Mouse (Mus musculus) hindbrain, embryonic 11.5 days (tissue): ENCODE measurements around the gene Fahd1. TPM values are rescaled to one million over a fixed set of nuclear protein-coding genes. Genes with fewer than 3 reads are reported as not detected.

ENCODE experiments used
- ATAC-seq: fragments of 200-750 bp; cut with Nextera tagmentation; 2 replicates; pipeline ENCODE4 v1.8.0; 2017; ENCODE audit warnings: mild to moderate bottlenecking, moderate TSS enrichment, moderate library complexity; ENCODE audit not compliant: low FRiP score
- DNase-seq: peaks from one replicate; pipeline ENCODE4 v3.0.0-alpha.2; 2015; ENCODE audit warnings: low spot score
- H3K27ac ChIP-seq: fragments of 300-500 bp; sonication (generic); 2 replicates; pipeline ENCODE4 v1.5.1; 2014; ENCODE audit warnings: mild to moderate bottlenecking, low read depth, low read length
- H3K27me3 ChIP-seq: fragments of 300-500 bp; sonication (generic); 2 replicates; pipeline ENCODE4 v1.6.1; 2014; ENCODE audit warnings: mild to moderate bottlenecking, low read length, moderate library complexity, mixed read lengths; ENCODE audit not compliant: control insufficient read depth, insufficient read depth
- H3K36me3 ChIP-seq: fragments of 300-500 bp; sonication (generic); 2 replicates; pipeline ENCODE4 v1.6.1; 2014; ENCODE audit warnings: mild to moderate bottlenecking, low read length, moderate library complexity, mixed read lengths; ENCODE audit not compliant: control insufficient read depth, insufficient read depth
- H3K4me1 ChIP-seq: fragments of 300-500 bp; sonication (generic); replicated peaks from 2 replicates; pipeline ENCODE4 v1.6.1; 2014; ENCODE audit warnings: low read length, mixed read lengths; ENCODE audit not compliant: control insufficient read depth, insufficient read depth
- H3K4me2 ChIP-seq: fragments of 300-500 bp; sonication (generic); replicated peaks from 2 replicates; pipeline ENCODE4 v1.6.1; 2014; ENCODE audit warnings: mild to moderate bottlenecking, low read depth, low read length
- H3K4me3 ChIP-seq: fragments of 300-500 bp; sonication (generic); 2 replicates; pipeline ENCODE4 v1.5.1; 2014; ENCODE audit warnings: low read depth, low read length
- H3K9ac ChIP-seq: fragments of 300-500 bp; sonication (generic); 2 replicates; pipeline ENCODE4 v1.6.1; 2014; ENCODE audit warnings: low read depth, low read length
- H3K9me3 ChIP-seq: fragments of 300-500 bp; sonication (generic); 2 replicates; pipeline ENCODE4 v1.6.1; 2016; ENCODE audit warnings: low read length; ENCODE audit not compliant: control insufficient read depth
- WGBS: fragments of 180-500 bp; shearing (Covaris S2); extraction: QIAGEN DNeasy Blood & Tissue Kit; methylation state at CpG from one replicate; pipeline ENCODE4 v1.1.7; 2014; 5-methylcytosine and 5-hydroxymethylcytosine counted together
- polyA plus RNA-seq: library from polyadenylated mRNA; unstranded; fragments of >200 nt; fragmentation: Nextera tagmentation; extraction: Ambion mirVana; gene quantifications from 2 replicates; pipeline ENCODE4 v1.2.1, GENCODE M21; 2014

Fahd1 gene
- polyA plus RNA-seq, 1 experiment from 2014 or later: 23.5 TPM

DNA sequence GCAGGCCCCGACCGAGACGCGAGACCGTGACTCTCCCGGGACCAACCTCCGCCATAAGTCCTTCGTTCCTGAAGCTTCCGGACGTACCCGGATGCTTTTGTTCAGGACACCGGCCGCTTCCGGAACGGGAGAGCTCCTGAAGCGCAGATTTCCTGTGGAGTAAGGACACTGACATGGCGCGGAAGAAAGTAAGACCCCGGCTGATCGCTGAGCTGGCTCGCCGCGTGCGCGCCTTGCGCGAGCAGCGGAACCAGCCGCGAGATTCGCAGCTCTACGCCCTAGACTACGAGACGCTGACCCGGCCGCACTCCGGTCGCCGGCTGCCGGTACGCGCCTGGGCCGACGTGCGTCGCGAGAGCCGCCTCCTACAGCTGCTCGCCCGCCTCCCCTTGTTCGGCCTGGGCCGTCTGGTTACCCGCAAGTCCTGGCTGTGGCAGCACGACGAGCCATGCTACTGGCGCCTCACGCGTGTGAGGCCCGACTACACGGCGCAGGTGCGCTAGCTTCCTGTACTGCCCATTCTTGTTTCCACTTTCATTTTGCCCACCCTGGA lies 44.9 kb upstream of the Fahd1 start, which contains the start of the genes Eme2 and Mrps34:
TSS of gene Eme2 (minus strand) at position 93 of the 553 bp plus-strand sequence.
TSS of gene Mrps34 (plus strand) at position 122 of the 553 bp plus-strand sequence.
- ATAC-seq: peak; percentile 56
- peak within 1 kb of the TSS; percentile 77 for H3K4me2 ChIP-seq
- peaks cover 5% of the 10 kb centered on the region; the same call in 1 of the 2 replicates for H3K4me1 ChIP-seq
- under 1% methylated on average over 62 of the region's 62 CpGs for WGBS
- H3K4me3 ChIP-seq: peak within 1 kb of the TSS; percentile 82
- peak within 1 kb of the TSS; percentile 78 for H3K27ac ChIP-seq
- H3K36me3 ChIP-seq: peaks cover 16% of the 10 kb centered on the region
- no peaks in the 10 kb centered on the region for H3K27me3 ChIP-seq
- DNase-seq: peak; percentile 91
- H3K9me3 ChIP-seq: no peaks in the 10 kb centered on the region
- H3K9ac ChIP-seq: peak within 1 kb of the TSS; percentile 87

DNA sequence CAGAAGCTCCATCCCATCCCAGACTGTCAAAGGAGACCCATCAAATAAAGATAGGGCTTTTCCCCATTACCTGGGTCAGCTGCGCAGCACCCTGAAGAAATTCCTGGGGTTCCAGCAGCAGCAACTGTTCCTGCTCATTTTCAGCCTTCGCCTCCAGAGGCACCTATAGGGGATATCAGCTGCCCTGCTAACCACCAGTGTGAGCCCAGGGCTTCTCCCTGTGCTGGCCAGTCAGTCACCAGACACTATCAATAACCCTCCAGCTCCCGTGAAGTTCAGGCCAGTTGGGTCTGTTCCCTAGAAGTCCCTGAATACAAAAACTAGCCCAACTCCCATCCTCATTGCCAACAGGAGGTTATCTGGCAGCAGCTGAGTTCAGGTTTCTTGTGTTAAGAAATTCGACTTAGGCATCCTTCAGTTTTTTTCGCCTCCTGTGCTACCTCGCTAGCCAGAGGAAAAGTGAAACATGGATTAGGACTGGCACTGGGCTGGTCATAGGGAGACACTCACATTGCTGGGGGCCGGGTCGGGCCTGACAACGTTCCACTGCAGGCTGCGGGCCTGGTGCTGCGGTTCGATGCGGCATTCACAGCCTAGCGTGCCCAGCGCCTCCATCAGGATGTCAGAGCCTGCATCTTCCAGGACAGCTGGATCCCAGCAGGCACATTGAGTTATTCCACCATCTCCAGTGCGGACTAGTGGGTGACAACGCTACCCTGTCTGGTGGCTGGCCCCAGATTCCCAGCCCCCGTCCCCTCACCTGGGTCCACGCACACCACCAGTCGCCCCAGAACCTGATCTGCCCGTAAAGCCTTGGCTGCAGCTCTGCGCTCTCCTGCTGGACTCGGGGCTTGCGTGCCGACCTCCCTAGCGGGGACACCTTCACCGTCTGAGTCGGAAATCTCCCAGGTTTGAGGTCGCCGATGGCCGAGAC lies 44.2 kb upstream of the Fahd1 start:
- 10% methylated on average over 31 of the region's 31 CpGs for WGBS
- H3K4me1 ChIP-seq: peaks cover 5% of the 10 kb centered on the region; the same call in 1 of the 2 replicates
- H3K27ac ChIP-seq: peak overlapping the region; percentile 78
- peak overlapping the region; percentile 87 for H3K9ac ChIP-seq
- H3K9me3 ChIP-seq: no peaks in the 10 kb centered on the region
- no peak for DNase-seq
- peak overlapping the region; percentile 82 for H3K4me3 ChIP-seq
- H3K27me3 ChIP-seq: no peaks in the 10 kb centered on the region
- H3K36me3 ChIP-seq: peaks cover 13% of the 10 kb centered on the region
- peak overlapping the region; percentile 77 for H3K4me2 ChIP-seq
- ATAC-seq: peak; percentile 29

DNA sequence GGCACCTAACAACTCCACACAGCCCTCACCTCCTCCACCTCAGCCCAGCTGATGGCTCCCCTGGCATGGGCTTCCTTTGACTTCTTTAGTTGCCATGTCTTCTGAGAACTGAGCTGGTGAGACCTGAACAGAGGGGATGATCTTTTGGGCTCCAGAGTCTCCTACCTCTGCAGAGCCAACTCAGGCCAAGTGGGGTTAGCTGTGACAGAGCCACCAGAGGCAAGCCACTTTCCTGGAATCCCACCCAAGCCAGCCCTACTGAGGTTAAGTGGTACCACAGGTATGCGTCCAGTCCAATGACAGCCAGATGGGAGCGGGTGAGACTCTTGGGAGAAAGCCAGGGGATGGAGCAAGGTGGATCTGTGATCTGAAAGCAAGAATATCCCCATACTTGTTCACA lies 43.1 kb upstream of the Fahd1 start:
- peaks cover 5% of the 10 kb centered on the region; the same call in 1 of the 2 replicates for H3K4me1 ChIP-seq
- no peak for DNase-seq
- no peak overlapping the region for H3K4me2 ChIP-seq
- no peaks in the 10 kb centered on the region for H3K27me3 ChIP-seq
- peaks cover 7% of the 10 kb centered on the region for H3K36me3 ChIP-seq
- H3K9ac ChIP-seq: no peak overlapping the region
- no peak overlapping the region for H3K4me3 ChIP-seq
- WGBS: 98% methylated on average over 2 of the region's 2 CpGs
- no peaks in the 10 kb centered on the region for H3K9me3 ChIP-seq
- H3K27ac ChIP-seq: no peak overlapping the region
- no peak for ATAC-seq

DNA sequence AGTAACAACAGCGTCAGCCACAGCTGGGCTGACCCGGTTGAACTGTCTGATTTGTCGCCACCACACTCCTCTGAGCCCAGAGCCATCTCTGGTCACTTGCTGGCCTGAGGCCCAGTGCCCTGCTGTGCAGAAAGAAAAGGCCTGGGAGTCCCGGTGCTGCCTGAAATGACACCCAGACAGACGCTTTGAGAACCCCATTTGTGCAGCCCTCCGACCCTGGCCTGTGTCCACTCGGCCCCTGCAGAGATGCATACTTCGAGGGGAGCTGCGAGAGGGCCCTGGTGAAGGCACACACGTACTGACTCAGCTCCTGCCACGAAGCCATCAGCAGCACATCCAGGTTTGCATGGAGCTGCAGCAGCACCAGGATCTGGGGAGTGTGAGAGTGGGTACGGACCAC lies 42.6 kb upstream of the Fahd1 start:
- Histone ChIP-seq H3K9me3 (no peaks in the 10 kb centered on the region), H3K36me3 (peaks cover 4% of the 10 kb centered on the region), H3K4me2 (no peak overlapping the region), H3K4me3 (no peak overlapping the region), H3K9ac (no peak overlapping the region), H3K27ac (no peak overlapping the region), H3K4me1 (peaks cover 6% of the 10 kb centered on the region; the same call in 1 of the 2 replicates), H3K27me3 (no peaks in the 10 kb centered on the region)
- ATAC-seq: no peak
- 89% methylated on average over 12 of the region's 12 CpGs for WGBS
- DNase-seq: no peak

DNA sequence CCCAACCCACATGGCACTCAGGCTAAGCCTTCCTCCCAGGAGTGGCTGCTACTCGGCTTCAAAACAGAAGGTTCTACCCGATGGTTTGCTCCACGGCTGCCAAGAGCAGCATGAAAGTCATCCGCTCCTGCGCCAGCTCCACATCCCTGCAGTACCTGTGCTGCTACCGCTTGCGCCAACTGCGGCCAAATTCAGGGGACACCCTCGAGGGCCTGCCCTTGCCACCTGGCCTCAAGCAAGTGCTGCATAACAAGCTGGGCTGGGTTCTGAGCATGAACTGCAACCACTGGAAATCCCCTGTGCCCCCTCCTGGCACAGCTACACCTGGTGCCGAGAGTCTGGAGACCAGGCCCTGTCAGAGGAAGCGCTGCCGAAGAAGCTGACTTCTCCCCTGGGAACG lies 41.2 kb upstream of the Fahd1 start:
- no peaks in the 10 kb centered on the region for H3K9me3 ChIP-seq
- no peak overlapping the region for H3K9ac ChIP-seq
- no peaks in the 10 kb centered on the region; the same call in 1 of the 2 replicates for H3K36me3 ChIP-seq
- H3K4me2 ChIP-seq: no peak overlapping the region
- no peak for ATAC-seq
- no peak for DNase-seq
- H3K27ac ChIP-seq: no peak overlapping the region
- H3K27me3 ChIP-seq: no peaks in the 10 kb centered on the region
- peaks cover 2% of the 10 kb centered on the region; the same call in 1 of the 2 replicates for H3K4me1 ChIP-seq
- WGBS: 90% methylated on average over 13 of the region's 13 CpGs
- H3K4me3 ChIP-seq: no peak overlapping the region

DNA sequence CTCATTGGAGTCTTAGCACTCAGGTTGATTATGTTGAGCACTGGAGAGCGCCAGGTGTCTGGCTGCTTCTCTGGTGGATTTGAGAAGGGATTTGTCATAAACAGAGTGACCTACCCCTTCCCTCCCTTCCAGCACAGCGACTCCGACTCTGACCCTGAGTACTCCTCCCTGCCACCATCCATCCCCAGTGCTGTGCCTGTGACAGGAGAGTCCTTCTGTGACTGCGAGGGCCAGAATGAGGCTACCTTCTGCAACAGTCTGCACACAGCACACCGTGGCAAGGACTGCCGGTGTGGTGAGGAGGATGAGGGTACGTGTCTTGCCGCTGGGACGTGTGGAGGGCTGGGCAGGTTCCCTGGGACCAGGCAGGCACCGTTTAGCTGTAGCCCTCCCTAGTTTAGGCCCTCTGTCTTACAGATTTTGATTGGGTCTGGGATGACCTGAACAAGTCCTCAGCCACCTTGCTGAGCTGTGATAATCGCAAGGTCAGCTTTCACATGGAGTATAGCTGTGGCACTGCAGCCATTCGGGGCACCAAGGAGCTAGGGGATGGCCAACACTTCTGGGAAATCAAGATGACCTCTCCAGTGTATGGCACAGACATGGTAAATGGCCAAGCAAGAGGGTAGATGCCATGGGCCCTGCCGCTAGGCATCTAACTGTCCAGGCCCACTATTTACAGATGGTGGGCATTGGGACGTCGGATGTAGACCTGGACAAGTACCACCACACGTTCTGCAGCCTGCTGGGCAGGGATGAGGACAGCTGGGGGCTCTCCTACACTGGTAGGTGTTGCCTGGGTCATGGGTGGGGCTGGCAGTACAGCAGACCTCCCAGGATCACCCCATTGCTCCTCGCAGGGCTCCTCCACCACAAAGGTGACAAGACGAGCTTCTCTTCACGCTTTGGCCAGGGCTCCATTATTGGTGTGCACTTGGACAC lies 40.3 kb upstream of the Fahd1 start:
- Histone ChIP-seq H3K4me2 (no peak overlapping the region), H3K27ac (no peak overlapping the region), H3K9me3 (no peaks in the 10 kb centered on the region), H3K27me3 (no peaks in the 10 kb centered on the region), H3K4me1 (peaks cover 5% of the 10 kb centered on the region), H3K36me3 (no peaks in the 10 kb centered on the region; the same call in 1 of the 2 replicates), H3K4me3 (no peak overlapping the region), H3K9ac (no peak overlapping the region)
- ATAC-seq: no peak
- 87% methylated on average over 19 of the region's 19 CpGs for WGBS
- DNase-seq: no peak

DNA sequence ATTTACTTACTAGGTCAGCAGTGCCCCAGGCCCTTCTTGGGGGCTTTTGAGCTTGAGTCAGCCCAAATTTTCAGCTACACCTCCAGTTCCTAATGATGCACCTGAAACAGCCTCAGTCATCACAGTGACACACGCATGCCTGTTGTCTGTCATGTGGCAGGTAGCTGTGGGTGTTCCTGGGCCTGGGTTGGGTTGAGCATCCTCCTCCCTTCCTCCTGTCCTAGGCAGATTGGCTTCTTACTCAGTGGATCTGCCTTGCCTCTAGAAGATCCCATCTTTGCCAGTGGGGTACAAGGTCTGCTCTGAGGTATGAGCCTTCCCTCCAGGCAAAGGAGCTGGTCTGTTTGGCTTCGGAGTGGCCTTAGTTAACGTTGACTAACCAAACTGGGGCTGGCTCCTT lies 38.7 kb upstream of the Fahd1 start:
- no peak for ATAC-seq
- Histone ChIP-seq H3K27ac (no peak overlapping the region), H3K27me3 (no peaks in the 10 kb centered on the region), H3K36me3 (no peaks in the 10 kb centered on the region; the same call in 1 of the 2 replicates), H3K4me1 (peaks cover 8% of the 10 kb centered on the region), H3K9me3 (no peaks in the 10 kb centered on the region), H3K9ac (no peak overlapping the region), H3K4me2 (no peak overlapping the region), H3K4me3 (no peak overlapping the region)
- DNase-seq: no peak
- WGBS: 91% methylated on average over 3 of the region's 3 CpGs
